Mouse (Mus musculus): Measurements from ENCODE around the gene Capn15. TPM values are rescaled to one million over a fixed set of nuclear protein-coding genes. Genes with fewer than 3 reads are reported as not detected.

Gene Capn15
- 18.4 TPM for polyA plus RNA-seq (2014; fragmentation: Illumina TruSeq; extraction: RNeasy Lipid Tissue Mini Kit (QIAGEN cat#74804); ENCODE audit: low read depth, low replicate concordance)

GRCm38 (mm10) chr17:25985306-25986294, at the start of gene Capn15:
TSS of gene Capn15 (minus strand) at chr17:25985796.

GRCm38 (mm10) chr17:25951803-25952623, 33.6 kb downstream of the Capn15 start, which contains the start of gene A930017K11Rik:
TSS of gene A930017K11Rik (minus strand) at chr17:25952565.

GRCm38 (mm10) chr17:25944366-25945163, 41.0 kb downstream of the Capn15 start, which contains the start of the genes Pigq and Nhlrc4:
TSS of gene Pigq (minus strand) at chr17:25944936.
TSS of gene Nhlrc4 (minus strand) at chr17:25944961.

GRCm38 (mm10) chr17:25919144-25919785, 66.3 kb downstream of the Capn15 start, which contains the start of gene Rab40c:
TSS of gene Rab40c (minus strand) at chr17:25919727.

Other genes with a start within 250 kb of the Capn15 start
- gene Mslnl, start 249.8 kb downstream of the Capn15 start, polyA plus RNA-seq (2014; fragmentation: Illumina TruSeq; extraction: RNeasy Lipid Tissue Mini Kit (QIAGEN cat#74804); ENCODE audit: low read depth, low replicate concordance), result 0.11 TPM
- gene Msln, start 231.4 kb downstream of the Capn15 start, polyA plus RNA-seq (2014; fragmentation: Illumina TruSeq; extraction: RNeasy Lipid Tissue Mini Kit (QIAGEN cat#74804); ENCODE audit: low read depth, low replicate concordance), result 26.3 TPM
- 17.1 TPM for gene Narfl, start 212.0 kb downstream of the Capn15 start, polyA plus RNA-seq (2014; fragmentation: Illumina TruSeq; extraction: RNeasy Lipid Tissue Mini Kit (QIAGEN cat#74804); ENCODE audit: low read depth, low replicate concordance)
- gene Haghl, start 200.1 kb downstream of the Capn15 start, polyA plus RNA-seq (2014; fragmentation: Illumina TruSeq; extraction: RNeasy Lipid Tissue Mini Kit (QIAGEN cat#74804); ENCODE audit: low read depth, low replicate concordance), result 27.9 TPM
- 0.32 TPM for gene Ccdc78, start 199.2 kb downstream of the Capn15 start, polyA plus RNA-seq (2014; fragmentation: Illumina TruSeq; extraction: RNeasy Lipid Tissue Mini Kit (QIAGEN cat#74804); ENCODE audit: low read depth, low replicate concordance)
- 85.6 TPM for gene Fam173a, start 192.9 kb downstream of the Capn15 start, polyA plus RNA-seq (2014; fragmentation: Illumina TruSeq; extraction: RNeasy Lipid Tissue Mini Kit (QIAGEN cat#74804); ENCODE audit: low read depth, low replicate concordance)
- gene AC134908.4, start 190.1 kb downstream of the Capn15 start, polyA plus RNA-seq (2014; fragmentation: Illumina TruSeq; extraction: RNeasy Lipid Tissue Mini Kit (QIAGEN cat#74804); ENCODE audit: low read depth, low replicate concordance), result not detected
- 10.5 TPM for gene Metrn, start 188.7 kb downstream of the Capn15 start, polyA plus RNA-seq (2014; fragmentation: Illumina TruSeq; extraction: RNeasy Lipid Tissue Mini Kit (QIAGEN cat#74804); ENCODE audit: low read depth, low replicate concordance)
- gene Fbxl16, start 176.7 kb downstream of the Capn15 start, polyA plus RNA-seq (2014; fragmentation: Illumina TruSeq; extraction: RNeasy Lipid Tissue Mini Kit (QIAGEN cat#74804); ENCODE audit: low read depth, low replicate concordance), result 0.35 TPM
- 14.1 TPM for gene Wdr24, start 162.2 kb downstream of the Capn15 start, polyA plus RNA-seq (2014; fragmentation: Illumina TruSeq; extraction: RNeasy Lipid Tissue Mini Kit (QIAGEN cat#74804); ENCODE audit: low read depth, low replicate concordance)
- 62.1 TPM for gene Jmjd8, start 156.9 kb downstream of the Capn15 start, polyA plus RNA-seq (2014; fragmentation: Illumina TruSeq; extraction: RNeasy Lipid Tissue Mini Kit (QIAGEN cat#74804); ENCODE audit: low read depth, low replicate concordance)
- 137 TPM for gene Stub1, start 152.4 kb downstream of the Capn15 start, polyA plus RNA-seq (2014; fragmentation: Illumina TruSeq; extraction: RNeasy Lipid Tissue Mini Kit (QIAGEN cat#74804); ENCODE audit: low read depth, low replicate concordance)
- 43.9 TPM for gene Rhbdl1, start 148.5 kb downstream of the Capn15 start, polyA plus RNA-seq (2014; fragmentation: Illumina TruSeq; extraction: RNeasy Lipid Tissue Mini Kit (QIAGEN cat#74804); ENCODE audit: low read depth, low replicate concordance)
- gene Gm20683, start 144.0 kb downstream of the Capn15 start, polyA plus RNA-seq (2014; fragmentation: Illumina TruSeq; extraction: RNeasy Lipid Tissue Mini Kit (QIAGEN cat#74804); ENCODE audit: low read depth, low replicate concordance), result 17.7 TPM
- 37.8 TPM for gene Rhot2, start 140.9 kb downstream of the Capn15 start, polyA plus RNA-seq (2014; fragmentation: Illumina TruSeq; extraction: RNeasy Lipid Tissue Mini Kit (QIAGEN cat#74804); ENCODE audit: low read depth, low replicate concordance)
- 12.3 TPM for gene Wdr90, start 124.3 kb downstream of the Capn15 start, polyA plus RNA-seq (2014; fragmentation: Illumina TruSeq; extraction: RNeasy Lipid Tissue Mini Kit (QIAGEN cat#74804); ENCODE audit: low read depth, low replicate concordance)
- gene Mcrip2, start 117.0 kb downstream of the Capn15 start, polyA plus RNA-seq (2014; fragmentation: Illumina TruSeq; extraction: RNeasy Lipid Tissue Mini Kit (QIAGEN cat#74804); ENCODE audit: low read depth, low replicate concordance), result 30.4 TPM
- 50.1 TPM for gene Mettl26, start 110.7 kb downstream of the Capn15 start, polyA plus RNA-seq (2014; fragmentation: Illumina TruSeq; extraction: RNeasy Lipid Tissue Mini Kit (QIAGEN cat#74804); ENCODE audit: low read depth, low replicate concordance)
- 1.1 TPM for gene Wfikkn1, start 104.9 kb downstream of the Capn15 start, polyA plus RNA-seq (2014; fragmentation: Illumina TruSeq; extraction: RNeasy Lipid Tissue Mini Kit (QIAGEN cat#74804); ENCODE audit: low read depth, low replicate concordance)
- 22.5 TPM for gene Rab40c, start 66.1 kb downstream of the Capn15 start, polyA plus RNA-seq (2014; fragmentation: Illumina TruSeq; extraction: RNeasy Lipid Tissue Mini Kit (QIAGEN cat#74804); ENCODE audit: low read depth, low replicate concordance)
- gene Pigq, start 40.9 kb downstream of the Capn15 start, polyA plus RNA-seq (2014; fragmentation: Illumina TruSeq; extraction: RNeasy Lipid Tissue Mini Kit (QIAGEN cat#74804); ENCODE audit: low read depth, low replicate concordance), result 65.9 TPM
- gene Nhlrc4, start 40.8 kb downstream of the Capn15 start, polyA plus RNA-seq (2014; fragmentation: Illumina TruSeq; extraction: RNeasy Lipid Tissue Mini Kit (QIAGEN cat#74804); ENCODE audit: low read depth, low replicate concordance), result 2.3 TPM
- gene A930017K11Rik, start 33.2 kb downstream of the Capn15 start, polyA plus RNA-seq (2014; fragmentation: Illumina TruSeq; extraction: RNeasy Lipid Tissue Mini Kit (QIAGEN cat#74804); ENCODE audit: low read depth, low replicate concordance), result 1.3 TPM
- 27.8 TPM for gene Rab11fip3, start 83.8 kb upstream of the Capn15 start, polyA plus RNA-seq (2014; fragmentation: Illumina TruSeq; extraction: RNeasy Lipid Tissue Mini Kit (QIAGEN cat#74804); ENCODE audit: low read depth, low replicate concordance)
- gene Decr2, start 104.5 kb upstream of the Capn15 start, polyA plus RNA-seq (2014; fragmentation: Illumina TruSeq; extraction: RNeasy Lipid Tissue Mini Kit (QIAGEN cat#74804); ENCODE audit: low read depth, low replicate concordance), result 22.2 TPM
- gene Nme4, start 109.8 kb upstream of the Capn15 start, polyA plus RNA-seq (2014; fragmentation: Illumina TruSeq; extraction: RNeasy Lipid Tissue Mini Kit (QIAGEN cat#74804); ENCODE audit: low read depth, low replicate concordance), result 4.0 TPM
- gene Tmem8, start 127.5 kb upstream of the Capn15 start, polyA plus RNA-seq (2014; fragmentation: Illumina TruSeq; extraction: RNeasy Lipid Tissue Mini Kit (QIAGEN cat#74804); ENCODE audit: low read depth, low replicate concordance), result 31.5 TPM
- gene Mrpl28, start 137.7 kb upstream of the Capn15 start, polyA plus RNA-seq (2014; fragmentation: Illumina TruSeq; extraction: RNeasy Lipid Tissue Mini Kit (QIAGEN cat#74804); ENCODE audit: low read depth, low replicate concordance), result 68.3 TPM
- gene Axin1, start 152.9 kb upstream of the Capn15 start, polyA plus RNA-seq (2014; fragmentation: Illumina TruSeq; extraction: RNeasy Lipid Tissue Mini Kit (QIAGEN cat#74804); ENCODE audit: low read depth, low replicate concordance), result 25.3 TPM
- gene Pdia2, start 213.3 kb upstream of the Capn15 start, polyA plus RNA-seq (2014; fragmentation: Illumina TruSeq; extraction: RNeasy Lipid Tissue Mini Kit (QIAGEN cat#74804); ENCODE audit: low read depth, low replicate concordance), result 0.48 TPM
- gene Rgs11, start 217.2 kb upstream of the Capn15 start, polyA plus RNA-seq (2014; fragmentation: Illumina TruSeq; extraction: RNeasy Lipid Tissue Mini Kit (QIAGEN cat#74804); ENCODE audit: low read depth, low replicate concordance), result 25.0 TPM
- gene Arhgdig, start 222.0 kb upstream of the Capn15 start, polyA plus RNA-seq (2014; fragmentation: Illumina TruSeq; extraction: RNeasy Lipid Tissue Mini Kit (QIAGEN cat#74804); ENCODE audit: low read depth, low replicate concordance), result 1.9 TPM

All from adipose tissue, adult 10 weeks (tissue).